Mouse (Mus musculus): Measurements from ENCODE around the gene Rbms3.
A peak's percentile ranks its signal among the peaks of the same experiment; 100 is the strongest.

The Rbms3 gene

DNA sequence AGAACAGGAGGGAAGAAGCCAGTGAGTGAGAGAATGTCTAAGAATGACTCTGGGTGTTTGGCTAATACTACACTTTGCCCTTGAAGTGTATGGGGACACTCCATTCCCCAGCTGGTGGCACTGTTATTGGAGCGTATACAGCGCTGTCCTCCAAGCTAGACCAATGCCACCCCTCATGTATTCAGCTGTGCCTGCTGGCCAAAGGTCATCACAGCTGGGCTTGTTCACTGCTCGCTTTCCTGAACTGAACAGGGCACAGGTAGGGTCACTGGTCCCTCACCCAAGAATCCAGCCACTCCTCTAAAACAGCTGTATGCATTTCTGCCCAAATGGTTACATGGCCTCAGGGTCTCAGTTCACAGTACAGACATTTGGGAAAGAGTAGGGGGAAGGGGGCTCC, 253.9 kb downstream of the Rbms3 start:
- no peak for DNase-seq (ENCODE audit: low spot score in 2 of 2)

DNA sequence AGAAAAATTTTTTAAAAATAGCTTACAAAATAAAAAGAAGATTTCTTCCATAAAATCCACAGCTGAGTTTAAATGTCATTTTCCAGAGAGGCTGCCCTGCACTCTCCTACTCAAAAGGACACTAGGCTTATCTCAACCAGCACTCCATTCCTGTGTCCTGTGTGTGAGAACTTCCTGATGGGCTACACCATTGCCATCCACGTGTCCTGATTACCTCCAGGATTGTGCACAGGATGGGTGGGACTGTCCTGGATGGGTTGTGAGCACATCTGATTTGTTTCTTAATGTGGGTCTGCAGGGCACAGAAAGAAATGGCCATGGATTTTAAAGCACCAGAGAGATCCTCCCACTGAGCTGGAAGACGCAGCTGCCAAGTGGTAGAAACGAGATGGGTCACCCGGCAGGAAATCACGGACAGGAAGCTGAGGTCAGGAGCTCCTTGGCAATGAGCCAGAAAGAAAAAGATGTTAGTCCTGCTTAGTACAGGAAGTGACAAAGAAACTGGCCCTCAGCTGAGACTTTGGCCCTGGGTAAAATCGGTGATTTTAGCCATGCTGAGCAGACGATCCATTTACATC, 256.5 kb downstream of the Rbms3 start:
- DNase-seq (ENCODE audit: low spot score in 2 of 2): no peak

GRCm38 (mm10) chr9:117371980-117372379, 257.7 kb downstream of the Rbms3 start:
- DNase-seq (ENCODE audit: low spot score in 2 of 2): no peak

- no peak for DNase-seq (ENCODE audit: low spot score in 2 of 2)
These were observed 259.6 kb downstream of the Rbms3 start for GRCm38 (mm10) chr9:117370086-117370485.

GRCm38 (mm10) chr9:117368016-117368415, 261.7 kb downstream of the Rbms3 start:
- no peak for DNase-seq (ENCODE audit: low spot score in 2 of 2)

DNA sequence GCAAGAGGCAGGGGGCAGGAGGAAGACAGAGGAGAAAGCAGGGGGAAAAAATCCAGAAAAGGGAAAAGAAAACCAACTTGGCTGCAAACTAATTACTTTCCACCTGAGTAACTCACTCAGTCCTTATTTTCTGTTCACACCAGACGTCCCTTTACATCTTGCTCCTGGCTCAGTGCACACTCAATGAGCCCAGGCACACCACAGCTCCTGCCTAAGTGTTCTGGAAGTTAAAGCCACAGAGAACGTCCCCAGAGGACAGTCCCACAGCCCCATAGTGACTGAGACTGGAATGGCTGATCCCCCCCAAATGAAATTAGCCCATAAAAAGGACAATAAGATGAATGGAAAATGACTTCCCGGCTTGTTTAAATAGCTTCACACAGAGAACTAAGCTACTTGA, 265.1 kb downstream of the Rbms3 start:
- no peak for DNase-seq (ENCODE audit: low spot score in 2 of 2)

- no peak for DNase-seq (ENCODE audit: low spot score in 2 of 2)
These were observed 268.3 kb downstream of the Rbms3 start for GRCm38 (mm10) chr9:117361431-117361830.

DNA sequence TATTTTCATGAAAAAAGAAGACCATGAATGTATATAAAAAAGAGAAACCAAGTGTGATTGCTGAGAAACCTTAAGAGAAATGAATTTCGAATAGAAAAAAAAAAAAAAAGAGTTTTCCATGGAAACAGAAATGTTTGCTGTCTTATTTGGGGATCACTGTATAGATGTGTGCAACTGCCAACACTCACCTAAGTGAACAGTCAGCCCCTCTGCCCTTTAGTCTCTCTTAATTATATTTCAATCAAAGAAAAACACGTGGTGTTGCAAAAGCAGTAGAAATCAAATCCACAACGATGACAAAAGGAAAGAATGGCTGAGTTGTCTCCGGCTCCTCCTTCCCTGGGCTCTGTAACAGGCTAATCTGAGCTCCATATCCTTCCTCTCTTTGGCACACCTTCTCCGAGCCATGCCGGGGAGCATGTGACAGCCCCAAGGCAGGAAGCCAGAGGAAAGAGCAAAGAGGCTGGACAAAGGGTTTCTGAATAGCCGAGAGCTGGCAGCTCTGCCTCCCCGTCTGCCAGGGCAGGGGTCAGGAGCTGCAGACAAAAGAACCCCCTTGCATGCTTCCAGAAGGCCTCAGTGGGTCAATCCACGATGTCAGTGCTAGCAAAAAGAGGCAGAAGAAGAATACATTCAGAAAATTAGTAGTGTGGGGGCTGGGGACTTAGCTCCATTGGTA, 272.8 kb downstream of the Rbms3 start:
- peak; percentile 47 to 70 for DNase-seq (ENCODE audit: low spot score in 2 of 2)

GRCm38 (mm10) chr9:117355501-117355900, 274.2 kb downstream of the Rbms3 start:
- no peak for DNase-seq (ENCODE audit: low spot score in 2 of 2)

- DNase-seq (ENCODE audit: low spot score in 2 of 2): no peak
These were observed 287.4 kb downstream of the Rbms3 start for GRCm38 (mm10) chr9:117342336-117342735.

DNA sequence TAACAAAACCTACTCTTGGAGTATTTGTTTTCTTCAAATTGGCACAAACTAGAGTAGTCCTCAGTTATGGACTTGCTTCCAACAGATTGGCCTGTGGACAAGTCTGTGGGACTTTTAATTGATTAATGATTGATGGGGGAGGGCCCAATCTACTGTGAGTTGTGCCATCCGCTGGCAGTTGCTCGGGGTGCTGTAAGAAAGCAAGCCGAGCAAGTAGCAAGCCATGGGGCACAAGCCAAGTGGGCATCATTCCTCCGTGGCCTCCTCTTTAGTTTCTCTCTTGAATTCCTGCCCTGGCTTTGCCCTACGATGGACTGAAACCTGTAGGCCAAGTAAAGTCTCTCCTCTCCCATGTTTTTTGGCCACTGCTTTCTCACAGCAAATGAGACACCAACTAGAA, 299.0 kb downstream of the Rbms3 start:
- DNase-seq (ENCODE audit: low spot score in 2 of 2): no peak

DNA sequence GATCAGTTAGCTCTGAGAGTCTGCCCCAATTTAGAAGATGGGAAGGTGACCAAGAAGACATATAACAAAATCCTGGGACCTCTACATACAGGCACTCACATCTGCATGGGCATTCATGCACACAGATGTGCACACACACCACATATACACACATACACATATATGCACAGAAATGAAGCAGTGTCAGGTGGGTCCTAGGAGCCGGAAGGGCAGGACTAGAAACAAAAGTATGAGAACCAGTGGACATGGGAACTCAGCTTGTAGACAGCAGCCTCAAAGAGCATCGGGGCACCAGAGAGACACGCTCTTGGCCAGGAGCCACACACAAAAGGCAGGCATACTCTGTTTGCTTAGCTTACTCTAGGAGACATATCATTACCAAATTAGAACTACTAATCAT, 310.4 kb downstream of the Rbms3 start:
- DNase-seq (ENCODE audit: low spot score in 2 of 2): no peak

DNA sequence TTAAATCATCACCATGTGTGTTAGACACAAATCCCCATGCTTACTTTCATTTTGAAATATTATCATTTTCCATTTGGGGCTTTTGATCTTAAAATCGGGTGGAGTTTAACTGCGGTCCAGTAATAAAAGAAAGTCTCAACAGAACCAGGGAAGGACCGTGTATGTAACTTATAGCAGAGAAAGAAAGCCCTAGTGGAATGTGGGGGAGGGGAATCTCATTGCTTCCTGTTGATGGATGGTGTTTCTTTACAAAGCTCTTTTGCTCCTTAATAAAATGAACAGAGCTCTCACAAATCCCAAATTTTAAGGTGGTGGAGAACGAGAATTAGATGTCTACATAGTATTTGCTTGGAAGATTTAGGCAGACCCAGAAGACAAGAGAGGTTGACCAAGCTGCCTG, 311.3 kb downstream of the Rbms3 start:
- no peak for DNase-seq (ENCODE audit: low spot score in 2 of 2)

DNA sequence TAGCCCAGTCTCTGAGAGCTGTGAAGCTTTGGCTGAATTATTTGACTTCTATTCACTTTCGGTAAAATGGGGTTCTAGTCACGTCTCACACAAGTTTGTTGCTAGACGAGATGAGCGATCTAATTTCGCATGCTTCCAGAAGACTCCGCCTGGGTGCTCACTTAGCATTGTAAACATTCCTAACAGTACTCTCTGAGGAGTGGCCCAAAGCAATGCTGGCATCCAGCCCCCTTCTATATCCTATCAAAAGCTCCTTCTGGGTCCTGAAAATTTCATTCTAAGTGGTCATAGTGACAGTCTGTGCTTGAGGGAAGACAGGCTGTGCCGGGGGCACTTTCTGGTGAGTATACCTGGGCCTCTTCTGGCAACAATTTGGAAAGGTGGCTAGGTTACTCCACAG, 312.5 kb downstream of the Rbms3 start:
- no peak for DNase-seq (ENCODE audit: low spot score in 2 of 2)

- DNase-seq (ENCODE audit: low spot score in 2 of 2): no peak
These were observed 316.1 kb downstream of the Rbms3 start for GRCm38 (mm10) chr9:117313642-117314041.

- no peak for DNase-seq (ENCODE audit: low spot score in 2 of 2)
These were observed 319.9 kb downstream of the Rbms3 start for GRCm38 (mm10) chr9:117309809-117310208.

- DNase-seq (ENCODE audit: low spot score in 2 of 2): no peak
These were observed 330.7 kb downstream of the Rbms3 start for GRCm38 (mm10) chr9:117298991-117299390.

DNA sequence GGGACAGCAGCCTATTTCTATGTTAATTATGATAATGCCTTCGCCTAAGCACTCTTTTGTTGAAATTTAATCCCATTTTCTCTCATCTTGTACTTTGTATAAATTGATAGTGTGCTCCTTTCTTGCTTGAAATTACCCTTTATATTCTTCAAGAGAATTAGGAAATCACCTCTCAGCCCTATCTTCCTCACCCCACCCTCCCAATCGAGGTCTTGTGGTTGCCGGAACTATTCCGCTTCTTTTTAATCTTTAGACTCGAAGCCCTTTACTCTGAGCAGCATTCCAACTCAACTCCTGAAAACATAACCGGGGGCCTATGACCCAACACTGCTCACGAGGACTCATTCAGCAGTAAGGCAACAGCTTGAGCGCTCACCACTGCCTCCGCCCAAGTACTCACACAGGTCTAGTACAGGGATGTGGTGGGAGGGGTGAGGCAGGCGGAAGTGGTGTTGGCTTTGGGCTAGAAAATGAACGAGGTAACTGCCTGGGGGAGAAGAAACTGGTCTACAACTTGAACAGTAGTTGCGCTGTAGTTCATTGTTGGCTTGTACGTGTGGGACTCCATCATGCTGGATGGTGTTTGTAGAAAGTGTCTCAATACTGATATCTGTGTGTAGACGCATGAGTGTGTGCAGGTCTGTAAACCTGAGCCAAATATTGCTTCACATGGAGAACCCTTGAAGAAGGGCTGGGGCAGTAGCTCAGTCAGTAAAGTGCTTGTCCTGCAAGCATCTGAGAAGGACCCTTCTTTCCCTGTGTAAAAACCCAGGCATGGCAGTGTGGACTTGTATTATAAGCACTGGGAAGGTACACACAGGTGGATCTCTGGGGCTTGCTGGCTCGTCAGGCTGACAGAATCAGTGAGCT, 331.8 kb downstream of the Rbms3 start:
- no peak for DNase-seq (ENCODE audit: low spot score in 2 of 2)

DNA sequence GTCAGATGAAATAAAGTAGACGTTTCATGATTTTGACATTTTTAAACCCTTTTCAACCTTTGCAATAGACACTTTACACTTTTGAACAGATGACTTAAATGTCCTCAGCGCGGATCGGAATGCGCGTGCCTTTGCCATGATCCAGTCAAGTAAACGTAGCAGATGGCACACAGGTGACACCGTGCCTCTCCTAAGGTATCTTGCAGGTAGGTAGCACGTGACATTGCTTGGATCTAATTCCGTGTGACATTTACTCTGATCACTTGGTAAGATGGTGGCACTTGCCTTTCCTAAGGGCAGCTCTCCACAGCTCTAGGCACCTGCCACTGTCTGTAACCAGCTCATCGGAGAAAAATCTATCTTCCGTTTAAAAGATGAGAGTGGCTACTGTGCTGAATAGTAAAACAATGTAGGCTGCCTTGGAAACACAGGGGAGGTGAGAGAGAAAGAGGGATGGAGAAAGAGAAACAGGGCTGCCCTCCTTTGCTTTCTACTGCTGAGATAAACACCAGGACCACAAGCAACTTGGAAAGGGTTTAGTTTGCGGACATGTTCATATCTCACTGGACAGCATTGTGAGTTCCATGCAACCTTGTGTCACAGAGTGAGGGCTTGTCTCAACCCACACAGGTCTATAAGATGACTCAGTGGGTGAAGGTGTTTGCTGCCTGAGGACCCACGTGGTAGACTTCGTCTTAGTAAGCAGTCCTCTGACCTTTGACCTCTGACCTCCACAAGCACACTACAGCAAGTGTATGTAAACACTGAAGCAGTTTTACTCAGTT, 338.5 kb downstream of the Rbms3 start:
- DNase-seq (ENCODE audit: low spot score in 2 of 2): no peak

GRCm38 (mm10) chr9:117274846-117275245, 354.9 kb downstream of the Rbms3 start:
- DNase-seq (ENCODE audit: low spot score in 2 of 2): no peak

DNA sequence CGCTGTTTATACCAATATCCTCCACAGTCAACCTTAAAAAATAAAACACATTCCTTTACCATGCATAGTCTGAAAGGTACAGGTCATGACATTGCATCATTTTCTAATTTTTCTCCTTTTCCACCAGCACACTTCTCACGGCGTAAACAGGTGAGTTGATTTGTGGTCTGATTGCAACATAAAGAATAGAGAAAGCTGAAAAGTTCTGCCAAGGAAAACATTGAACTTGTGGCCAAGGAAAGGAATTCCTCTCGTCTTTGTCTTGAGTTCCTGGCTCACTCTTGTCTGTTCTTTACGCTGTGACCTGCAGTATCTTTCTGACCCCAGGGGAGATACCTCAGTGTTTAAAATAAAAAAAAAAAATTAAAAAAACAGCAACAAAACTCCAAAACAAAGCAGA, 370.1 kb downstream of the Rbms3 start:
- no peak for DNase-seq (ENCODE audit: low spot score in 2 of 2)

DNA sequence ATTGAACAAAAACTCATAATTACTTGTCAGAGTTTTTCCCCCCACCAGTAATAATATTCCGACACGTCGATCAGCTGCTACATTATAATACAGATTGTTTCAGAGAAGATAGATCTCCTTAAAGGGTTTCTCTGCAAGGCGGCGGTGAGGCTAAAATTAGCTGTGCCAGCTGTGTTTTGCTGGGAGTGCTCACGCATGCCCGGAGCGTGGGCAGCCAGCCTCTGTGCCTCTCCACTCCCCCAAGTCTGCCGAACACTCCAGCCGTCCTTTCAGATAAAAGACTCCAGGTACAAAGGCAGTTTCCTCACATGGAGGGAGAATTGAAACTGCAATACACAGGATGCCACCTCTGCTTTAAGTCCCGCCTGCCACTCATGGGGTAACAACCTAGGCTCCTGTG, 376.4 kb downstream of the Rbms3 start:
- DNase-seq (ENCODE audit: low spot score in 2 of 2): no peak
